Mouse (Mus musculus) embryonic facial prominence, embryonic 14.5 days (tissue): ENCODE results near the gene Fasn. TPM values are rescaled to one million over a fixed set of nuclear protein-coding genes. Genes with fewer than 3 reads are reported as not detected.
A peak's percentile ranks its signal among the peaks of the same experiment; 100 is the strongest.

Experiments used
- ATAC-seq: fragments of 200-750 bp; cut with Nextera tagmentation; 2 replicates; pipeline ENCODE4 v1.8.0; 2017; ENCODE audit warnings: low read depth, moderate number of reproducible peaks, moderate TSS enrichment
- DNase-seq: peaks from one replicate; pipeline ENCODE4 v3.0.0-alpha.2; 2015; ENCODE audit warnings: low spot score
- H3K27ac ChIP-seq: fragments of 300-500 bp; sonication (generic); replicated peaks from 2 replicates; pipeline ENCODE4 v1.5.1; 2014; ENCODE audit warnings: low read depth, mild to moderate bottlenecking, low read length, moderate library complexity
- H3K27me3 ChIP-seq: fragments of 300-500 bp; sonication (generic); replicated peaks from 2 replicates; pipeline ENCODE4 v1.6.1; 2014; ENCODE audit warnings: low read length; ENCODE audit not compliant: control insufficient read depth, insufficient read depth
- H3K36me3 ChIP-seq: fragments of 300-500 bp; sonication (generic); 2 replicates; pipeline ENCODE4 v1.6.1; 2014; ENCODE audit warnings: low read length, mixed read lengths; ENCODE audit not compliant: control insufficient read depth, insufficient read depth
- H3K4me1 ChIP-seq: fragments of 300-500 bp; sonication (generic); 2 replicates; pipeline ENCODE4 v1.6.1; 2014; ENCODE audit warnings: antibody characterized with exemption, low read length; ENCODE audit not compliant: control insufficient read depth, insufficient read depth
- H3K4me2 ChIP-seq: fragments of 300-500 bp; sonication (generic); 2 replicates; pipeline ENCODE4 v1.6.1; 2014; ENCODE audit warnings: low read depth, mild to moderate bottlenecking, low read length, moderate library complexity, mixed read lengths
- H3K4me3 ChIP-seq: fragments of 300-500 bp; sonication (generic); 2 replicates; pipeline ENCODE4 v1.5.1; 2014; ENCODE audit warnings: low read depth, mild to moderate bottlenecking, low read length
- H3K9ac ChIP-seq: fragments of 300-500 bp; sonication (generic); 2 replicates; pipeline ENCODE4 v1.6.1; 2014; ENCODE audit warnings: low read depth, mild to moderate bottlenecking, low read length, moderate library complexity, mixed read lengths
- H3K9me3 ChIP-seq: fragments of 300-500 bp; sonication (generic); 2 replicates; pipeline ENCODE4 v1.6.1; 2016; ENCODE audit warnings: low read length; ENCODE audit not compliant: control insufficient read depth
- WGBS: fragments of 180-500 bp; shearing (Covaris S2); extraction: QIAGEN DNeasy Blood & Tissue Kit; methylation state at CpG from one replicate; pipeline ENCODE4 v1.1.7; 2014; 5-methylcytosine and 5-hydroxymethylcytosine counted together
- polyA plus RNA-seq: library from polyadenylated mRNA; unstranded; fragments of >200 nt; fragmentation: Nextera tagmentation; extraction: Ambion mirVana; gene quantifications from 2 replicates; pipeline ENCODE4 v1.2.1, GENCODE M21; 2014

Gene Fasn
- polyA plus RNA-seq, 1 experiment from 2014 or later, result 67.2 TPM

DNA sequence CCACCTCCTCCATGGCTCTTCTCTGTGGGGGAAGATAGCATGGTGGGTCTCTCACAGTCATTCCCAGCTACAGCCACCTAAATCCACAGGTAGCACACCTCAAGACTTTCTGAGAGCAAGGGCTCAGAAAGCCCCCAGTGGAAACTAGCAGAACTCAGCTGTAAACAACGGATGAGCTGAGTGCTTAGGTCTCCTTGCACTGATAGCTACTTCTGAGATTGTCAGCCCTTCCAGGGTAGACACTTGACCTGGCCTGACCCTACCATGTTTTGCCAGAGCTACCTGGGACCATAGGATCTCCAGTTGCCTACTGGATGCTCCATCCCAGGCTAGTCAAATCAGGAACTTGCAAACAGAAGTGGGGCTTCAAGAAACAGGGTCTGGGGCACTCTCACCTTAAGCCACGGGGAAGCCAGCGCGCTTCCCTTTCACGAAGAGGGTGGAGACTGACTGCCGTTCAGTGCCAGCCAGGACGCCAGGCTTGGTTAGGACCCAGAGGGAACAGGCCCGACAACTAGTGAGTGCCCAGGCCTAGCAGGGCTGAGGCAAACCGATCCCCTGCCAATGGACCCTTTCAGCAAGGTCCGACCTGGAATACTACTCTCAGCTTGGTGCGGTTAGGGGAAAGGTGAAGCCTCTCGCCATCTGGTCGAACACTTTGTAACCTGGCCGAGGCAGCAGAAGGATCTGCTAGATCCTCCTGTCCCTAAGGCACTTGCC, 1.4 kb downstream of the Fasn start:
- peak overlapping the region; percentile 91 for H3K4me3 ChIP-seq
- peak overlapping the region; percentile 98 for H3K27ac ChIP-seq
- peak; percentile 14 for DNase-seq
- H3K36me3 ChIP-seq, result peaks cover 52% of the 10 kb centered on the region
- no peaks in the 10 kb centered on the region for H3K27me3 ChIP-seq
- ATAC-seq, result no peak
- H3K9ac ChIP-seq, result peak overlapping the region; percentile 89
- H3K4me2 ChIP-seq, result peak overlapping the region; percentile 86
- under 1% methylated on average over 12 of the region's 14 CpGs for WGBS
- no peaks in the 10 kb centered on the region for H3K9me3 ChIP-seq
- peaks cover 25% of the 10 kb centered on the region for H3K4me1 ChIP-seq

- WGBS, result 35% methylated on average over 4 of the region's 4 CpGs
- Histone ChIP-seq H3K4me2 (peak overlapping the region; percentile 86), H3K9ac (peak overlapping the region; percentile 89), H3K4me3 (peak overlapping the region; percentile 91), H3K36me3 (peaks cover 59% of the 10 kb centered on the region), H3K27ac (no peak overlapping the region), H3K4me1 (peaks cover 25% of the 10 kb centered on the region), H3K9me3 (no peaks in the 10 kb centered on the region), H3K27me3 (no peaks in the 10 kb centered on the region)
- DNase-seq (no peak), ATAC-seq (no peak)
Observed at GRCm38 (mm10) chr11:120822321-120822720, 2.0 kb downstream of the Fasn start.

GRCm38 (mm10) chr11:120821076-120821922, 3.0 kb downstream of the Fasn start:
- H3K9me3 ChIP-seq, result no peaks in the 10 kb centered on the region
- H3K36me3 ChIP-seq, result peaks cover 65% of the 10 kb centered on the region
- peak overlapping the region; percentile 89; the same call in 1 of the 2 replicates for H3K9ac ChIP-seq
- H3K27ac ChIP-seq, result no peak overlapping the region
- no peaks in the 10 kb centered on the region for H3K27me3 ChIP-seq
- H3K4me2 ChIP-seq, result peak overlapping the region; percentile 86
- WGBS, result 79% methylated on average over 14 of the region's 14 CpGs
- ATAC-seq, result no peak
- no peak for DNase-seq
- peaks cover 25% of the 10 kb centered on the region for H3K4me1 ChIP-seq
- H3K4me3 ChIP-seq, result peak overlapping the region; percentile 91

DNA sequence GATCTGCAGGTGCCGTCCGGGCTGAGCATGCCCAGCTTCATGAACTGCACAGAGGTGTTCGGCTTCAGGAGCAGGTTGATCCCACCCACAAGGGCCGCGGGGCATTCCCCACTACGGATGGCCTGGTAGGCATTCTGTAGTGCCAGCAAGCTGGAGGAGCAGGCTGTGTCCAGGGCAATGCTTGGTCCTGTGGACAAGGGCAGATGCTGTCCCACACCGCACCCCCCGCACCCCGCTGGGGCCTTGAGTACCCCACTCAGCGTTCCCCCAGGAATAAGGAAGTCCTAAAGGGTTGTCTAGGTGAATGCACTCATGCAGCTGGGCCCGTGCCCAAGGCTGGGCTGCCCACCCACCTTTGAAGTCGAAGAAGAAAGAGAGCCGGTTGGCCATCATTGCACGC, 3.8 kb downstream of the Fasn start:
- no peaks in the 10 kb centered on the region for H3K9me3 ChIP-seq
- peaks cover 22% of the 10 kb centered on the region for H3K4me1 ChIP-seq
- no peaks in the 10 kb centered on the region for H3K27me3 ChIP-seq
- no peak overlapping the region for H3K4me2 ChIP-seq
- DNase-seq (no peak), ATAC-seq (no peak)
- H3K27ac ChIP-seq, result no peak overlapping the region
- peaks cover 68% of the 10 kb centered on the region for H3K36me3 ChIP-seq
- 94% methylated on average over 12 of the region's 14 CpGs for WGBS
- no peak overlapping the region for H3K4me3 ChIP-seq
- no peak overlapping the region for H3K9ac ChIP-seq

DNA sequence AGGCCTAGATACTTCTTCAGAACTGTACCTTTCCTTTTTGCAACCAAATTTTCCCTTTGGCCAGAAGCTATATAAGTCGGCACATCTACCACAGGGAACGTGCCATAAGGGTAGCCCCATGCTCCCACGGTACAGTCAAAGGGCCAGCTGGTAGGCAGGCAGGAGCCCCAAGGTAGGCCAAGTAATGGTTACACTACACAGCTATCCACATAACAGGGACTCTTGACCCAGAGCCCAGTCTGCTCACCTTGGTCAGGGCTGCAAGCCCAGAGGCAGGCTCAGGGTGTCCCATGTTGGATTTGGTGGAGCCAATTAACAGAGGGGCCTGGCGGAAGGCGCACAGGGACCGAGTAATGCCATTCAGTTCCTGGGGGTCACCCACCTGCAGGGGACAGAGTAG, 4.8 kb downstream of the Fasn start:
- H3K9ac ChIP-seq, result no peak overlapping the region
- no peaks in the 10 kb centered on the region for H3K27me3 ChIP-seq
- H3K4me2 ChIP-seq, result no peak overlapping the region
- DNase-seq, result no peak
- H3K36me3 ChIP-seq, result peaks cover 77% of the 10 kb centered on the region
- no peak for ATAC-seq
- 91% methylated on average over 6 of the region's 6 CpGs for WGBS
- H3K4me3 ChIP-seq, result no peak overlapping the region
- no peaks in the 10 kb centered on the region for H3K9me3 ChIP-seq
- H3K4me1 ChIP-seq, result peaks cover 15% of the 10 kb centered on the region
- no peak overlapping the region for H3K27ac ChIP-seq

DNA sequence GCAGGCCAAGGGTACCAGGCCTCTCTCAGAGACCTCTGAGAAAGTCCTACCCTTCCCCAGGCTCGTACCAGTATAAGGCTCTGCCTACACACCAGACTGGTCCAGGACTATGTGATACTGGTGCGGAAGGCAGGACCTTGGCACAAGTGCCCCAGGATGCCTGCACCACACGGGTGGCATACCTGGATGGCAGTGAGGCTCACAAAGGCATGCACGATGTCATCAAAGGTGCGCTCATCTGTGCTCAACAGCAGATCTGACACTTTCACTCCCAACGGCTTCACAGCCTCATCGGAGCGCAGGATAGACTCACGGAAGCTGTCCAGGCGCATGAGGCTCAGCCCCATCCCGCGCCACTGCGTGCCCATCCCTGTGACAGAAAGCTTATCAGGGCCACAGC, 6.1 kb downstream of the Fasn start:
- no peak overlapping the region for H3K27ac ChIP-seq
- H3K4me1 ChIP-seq, result peaks cover 15% of the 10 kb centered on the region
- no peaks in the 10 kb centered on the region for H3K9me3 ChIP-seq
- WGBS, result 98% methylated on average over 13 of the region's 13 CpGs
- DNase-seq (no peak), ATAC-seq (no peak)
- peaks cover 90% of the 10 kb centered on the region for H3K36me3 ChIP-seq
- H3K4me2 ChIP-seq, result no peak overlapping the region
- no peaks in the 10 kb centered on the region for H3K27me3 ChIP-seq
- no peak overlapping the region for H3K4me3 ChIP-seq
- H3K9ac ChIP-seq, result no peak overlapping the region

DNA sequence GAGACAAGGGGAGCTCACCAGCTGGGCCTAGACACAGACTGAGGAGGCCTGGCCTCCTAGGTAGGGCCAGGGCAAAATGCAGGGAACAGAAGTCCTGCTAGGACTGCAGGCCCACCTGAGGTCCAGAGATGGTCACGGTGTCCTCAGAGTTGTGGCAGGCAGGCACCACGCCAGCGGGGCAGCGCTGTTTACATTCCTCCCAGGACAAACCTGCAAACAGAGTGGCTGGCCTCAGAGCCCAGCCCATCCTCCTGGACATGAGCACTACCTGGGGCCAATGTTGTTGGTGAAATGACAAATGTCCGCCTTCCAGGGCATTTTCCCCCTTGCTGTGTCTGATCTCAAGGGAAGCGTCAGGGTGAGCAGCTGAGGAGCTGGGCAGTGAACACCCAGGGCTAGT, 7.0 kb downstream of the Fasn start:
- Histone ChIP-seq H3K27me3 (no peaks in the 10 kb centered on the region), H3K4me3 (no peak overlapping the region), H3K27ac (no peak overlapping the region), H3K9ac (no peak overlapping the region), H3K4me1 (peaks cover 11% of the 10 kb centered on the region), H3K36me3 (peaks cover 97% of the 10 kb centered on the region), H3K4me2 (no peak overlapping the region), H3K9me3 (no peaks in the 10 kb centered on the region)
- WGBS, result 96% methylated on average over 6 of the region's 6 CpGs
- DNase-seq, result no peak
- no peak for ATAC-seq

DNA sequence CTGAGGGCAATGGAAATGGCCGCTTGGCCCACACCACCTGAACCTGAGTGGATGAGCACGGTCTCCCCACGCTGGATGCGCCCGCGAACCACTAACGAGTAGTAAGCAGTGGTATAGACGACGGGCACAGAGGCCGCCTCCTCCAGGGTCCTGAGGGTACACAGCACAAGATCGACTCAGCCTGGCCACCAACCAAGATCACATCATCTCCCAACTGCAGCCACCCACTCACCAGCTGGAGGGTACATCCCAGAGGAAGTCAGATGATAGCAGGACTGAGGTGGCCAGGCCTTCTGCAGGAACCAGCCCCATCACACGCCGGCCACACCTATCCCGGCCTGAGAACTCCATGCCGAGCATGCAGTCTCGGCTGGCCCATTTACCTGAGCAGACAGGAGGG, 12.3 kb downstream of the Fasn start:
- no peak overlapping the region for H3K9ac ChIP-seq
- no peak overlapping the region for H3K4me2 ChIP-seq
- no peak for ATAC-seq
- H3K4me1 ChIP-seq, result no peaks in the 10 kb centered on the region
- peaks cover 100% of the 10 kb centered on the region for H3K36me3 ChIP-seq
- no peaks in the 10 kb centered on the region for H3K27me3 ChIP-seq
- no peak for DNase-seq
- H3K27ac ChIP-seq, result no peak overlapping the region
- no peak overlapping the region for H3K4me3 ChIP-seq
- WGBS, result 92% methylated on average over 13 of the region's 16 CpGs
- no peaks in the 10 kb centered on the region for H3K9me3 ChIP-seq
